Mouse (Mus musculus): Measurements from ENCODE around the gene Ptpn6. TPM values are rescaled to one million over a fixed set of nuclear protein-coding genes. Genes with fewer than 3 reads are reported as not detected.

Gene Ptpn6
- total RNA-seq, 1 experiment: 16.5 TPM

DNA sequence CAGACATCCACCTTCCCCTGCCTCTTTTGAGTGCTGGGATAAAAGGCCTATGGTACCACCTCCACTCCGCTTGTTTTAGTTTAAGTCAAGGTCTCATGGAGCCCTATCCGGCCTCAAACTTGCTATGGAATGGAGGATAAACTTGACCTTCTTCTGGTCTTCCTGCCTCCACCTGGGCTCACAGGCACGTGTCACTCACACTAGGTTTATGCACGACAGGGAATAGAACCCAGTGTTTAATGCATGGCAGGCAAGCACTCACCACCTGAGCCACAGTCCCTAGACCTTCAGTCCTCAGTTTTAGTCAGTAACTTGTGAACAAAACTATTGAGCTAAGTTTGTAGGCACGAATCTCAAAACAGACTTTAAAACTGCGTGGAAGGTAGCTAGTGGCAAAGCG is 7.5 kb downstream of the Ptpn6 start:
- in situ Hi-C loops (cut with MboI; ENCODE audit: low sequenced_read_pairs in 2 of 2, unreplicated experiment in 2 of 2): no loop called here
- Histone ChIP-seq H3K9ac (ENCODE audit: insufficient read depth, low read depth, low read length, poor library complexity, severe bottlenecking) (no peak overlapping the region), H3K4me3 (ENCODE audit: insufficient read depth in 1 of 2, low read depth in 1 of 2, low read length in 2 of 2, poor library complexity in 1 of 2, severe bottlenecking in 1 of 2) (no peak overlapping the region), H3K36me3 (ENCODE audit: control insufficient read depth, insufficient read depth, low read length, poor library complexity, severe bottlenecking) (no peaks in the 10 kb centered on the region; the same call in 1 of the 2 replicates), H3K9me3 (ENCODE audit: control insufficient read depth, insufficient read depth, low read depth, low read length) (no peaks in the 10 kb centered on the region), H3K4me1 (ENCODE audit: control insufficient read depth in 2 of 2, insufficient read depth in 2 of 2, low read length in 2 of 2, poor library complexity in 1 of 2) (peaks cover 0 to 19% of the 10 kb centered on the region in 2 experiments; a peak in 2 of 4 replicates), H3K27ac (ENCODE audit: insufficient read depth, low read depth, low read length, poor library complexity, severe bottlenecking) (no peak overlapping the region)
- TF ChIP-seq HCFC1 (IDR thresholded peaks at IDR 0.05; ENCODE audit: borderline replicate concordance, insufficient read depth, low read length) (no peak), ZNF384 (IDR thresholded peaks at IDR 0.05; ENCODE audit: low read depth, low read length) (no peak), CHD2 (IDR thresholded peaks at IDR 0.05; ENCODE audit: low read depth, low read length) (no peak), ZC3H11A (IDR thresholded peaks at IDR 0.05; ENCODE audit: borderline replicate concordance, low read depth, low read length) (no peak), MAFK (IDR thresholded peaks at IDR 0.05; ENCODE audit: insufficient read depth, low read depth, low read length) (no peak)
- DNase-seq (ENCODE audit: low read depth, low spot score): no peak

DNA sequence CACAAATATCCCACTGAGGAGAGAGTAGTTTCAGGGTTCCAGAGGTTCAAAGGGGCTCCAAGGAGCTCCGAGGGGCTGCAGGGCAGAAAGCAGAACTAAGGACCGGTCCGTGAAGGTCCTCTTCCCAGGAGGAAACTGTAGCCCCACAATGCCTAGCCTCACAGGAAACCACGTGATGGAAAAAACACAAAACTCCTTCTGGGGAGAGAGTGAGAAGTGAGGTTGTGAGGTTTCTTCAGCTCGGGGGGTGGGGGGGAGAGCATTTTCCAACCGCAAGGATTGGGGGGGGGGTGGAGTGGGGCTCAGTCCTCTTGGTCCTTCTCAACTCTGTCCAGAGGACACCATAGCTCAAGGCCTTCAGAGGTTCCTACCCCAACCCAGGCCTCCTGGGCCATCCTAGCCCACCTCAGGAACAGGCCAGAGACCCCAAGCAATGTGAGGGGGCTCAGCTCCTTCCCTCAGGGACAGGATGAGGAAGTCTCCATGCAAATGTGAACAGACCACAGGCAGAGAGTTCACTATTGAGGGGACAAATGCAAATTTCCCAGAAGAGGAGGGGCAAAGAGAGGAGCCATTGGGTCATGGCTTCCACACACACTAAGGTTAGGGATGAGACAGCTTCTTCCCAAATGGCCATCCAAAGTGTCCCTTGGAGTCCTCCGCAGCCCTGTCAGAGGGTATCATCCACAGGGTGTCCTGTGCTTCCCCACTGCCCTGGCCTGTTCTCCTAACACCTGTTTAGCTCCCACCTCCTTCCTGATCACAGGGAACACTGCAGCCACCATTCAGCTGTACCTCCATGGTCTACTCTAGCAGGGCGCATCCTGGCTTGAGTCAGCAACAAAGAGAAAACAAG is 8.4 kb downstream of the Ptpn6 start:
- Histone ChIP-seq H3K4me3 (ENCODE audit: insufficient read depth in 1 of 2, low read depth in 1 of 2, low read length in 2 of 2, poor library complexity in 1 of 2, severe bottlenecking in 1 of 2) (no peak overlapping the region), H3K36me3 (ENCODE audit: control insufficient read depth, insufficient read depth, low read length, poor library complexity, severe bottlenecking) (no peaks in the 10 kb centered on the region; the same call in 1 of the 2 replicates), H3K9me3 (ENCODE audit: control insufficient read depth, insufficient read depth, low read depth, low read length) (no peaks in the 10 kb centered on the region), H3K9ac (ENCODE audit: insufficient read depth, low read depth, low read length, poor library complexity, severe bottlenecking) (no peak overlapping the region), H3K27ac (ENCODE audit: insufficient read depth, low read depth, low read length, poor library complexity, severe bottlenecking) (no peak overlapping the region), H3K4me1 (ENCODE audit: control insufficient read depth in 2 of 2, insufficient read depth in 2 of 2, low read length in 2 of 2, poor library complexity in 1 of 2) (peaks cover 0 to 19% of the 10 kb centered on the region in 2 experiments; a peak in 2 of 4 replicates)
- in situ Hi-C loops (cut with MboI; ENCODE audit: low sequenced_read_pairs in 2 of 2, unreplicated experiment in 2 of 2): no loop called here
- DNase-seq (ENCODE audit: low read depth, low spot score): no peak
- TF ChIP-seq ZC3H11A (IDR thresholded peaks at IDR 0.05; ENCODE audit: borderline replicate concordance, low read depth, low read length) (no peak), MAFK (IDR thresholded peaks at IDR 0.05; ENCODE audit: insufficient read depth, low read depth, low read length) (no peak), HCFC1 (IDR thresholded peaks at IDR 0.05; ENCODE audit: borderline replicate concordance, insufficient read depth, low read length) (no peak), ZNF384 (IDR thresholded peaks at IDR 0.05; ENCODE audit: low read depth, low read length) (no peak), CHD2 (IDR thresholded peaks at IDR 0.05; ENCODE audit: low read depth, low read length) (no peak)

DNA sequence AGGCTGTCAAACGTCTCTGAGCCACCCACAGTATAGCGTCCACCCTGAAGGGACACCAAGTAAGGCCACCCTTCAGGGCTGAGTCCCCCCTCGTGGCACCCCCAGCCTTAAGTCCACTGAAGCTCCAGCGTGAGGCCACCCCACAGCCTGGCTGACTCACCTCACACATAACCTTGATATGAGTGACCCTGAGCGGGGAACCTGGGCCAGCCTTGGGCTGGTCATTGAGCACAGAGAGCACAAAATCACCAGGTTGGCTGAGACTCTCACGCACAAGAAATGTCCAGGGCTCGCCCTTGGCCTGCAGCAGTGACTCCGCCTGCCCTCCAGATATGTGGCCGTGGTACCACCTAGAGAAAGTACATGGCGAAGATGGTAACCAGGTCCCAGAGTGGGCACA is 9.9 kb downstream of the Ptpn6 start:
- no peak for TF ChIP-seq ZC3H11A (IDR thresholded peaks at IDR 0.05; ENCODE audit: borderline replicate concordance, low read depth, low read length)
- no peak for TF ChIP-seq HCFC1 (IDR thresholded peaks at IDR 0.05; ENCODE audit: borderline replicate concordance, insufficient read depth, low read length)
- no peak for TF ChIP-seq ZNF384 (IDR thresholded peaks at IDR 0.05; ENCODE audit: low read depth, low read length)
- TF ChIP-seq MAFK (IDR thresholded peaks at IDR 0.05; ENCODE audit: insufficient read depth, low read depth, low read length): no peak
- TF ChIP-seq CHD2 (IDR thresholded peaks at IDR 0.05; ENCODE audit: low read depth, low read length): no peak
- DNase-seq (ENCODE audit: low read depth, low spot score): no peak
- Histone ChIP-seq H3K27ac (ENCODE audit: insufficient read depth, low read depth, low read length, poor library complexity, severe bottlenecking) (no peak overlapping the region), H3K36me3 (ENCODE audit: control insufficient read depth, insufficient read depth, low read length, poor library complexity, severe bottlenecking) (no peaks in the 10 kb centered on the region; the same call in 1 of the 2 replicates), H3K4me3 (ENCODE audit: insufficient read depth in 1 of 2, low read depth in 1 of 2, low read length in 2 of 2, poor library complexity in 1 of 2, severe bottlenecking in 1 of 2) (no peak overlapping the region), H3K9ac (ENCODE audit: insufficient read depth, low read depth, low read length, poor library complexity, severe bottlenecking) (no peak overlapping the region), H3K9me3 (ENCODE audit: control insufficient read depth, insufficient read depth, low read depth, low read length) (no peaks in the 10 kb centered on the region), H3K4me1 (ENCODE audit: control insufficient read depth in 2 of 2, insufficient read depth in 2 of 2, low read length in 2 of 2, poor library complexity in 1 of 2) (peaks cover 0 to 16% of the 10 kb centered on the region in 2 experiments; a peak in 2 of 4 replicates)
- in situ Hi-C loops (cut with MboI; ENCODE audit: low sequenced_read_pairs in 2 of 2, unreplicated experiment in 2 of 2): no loop called here

DNA sequence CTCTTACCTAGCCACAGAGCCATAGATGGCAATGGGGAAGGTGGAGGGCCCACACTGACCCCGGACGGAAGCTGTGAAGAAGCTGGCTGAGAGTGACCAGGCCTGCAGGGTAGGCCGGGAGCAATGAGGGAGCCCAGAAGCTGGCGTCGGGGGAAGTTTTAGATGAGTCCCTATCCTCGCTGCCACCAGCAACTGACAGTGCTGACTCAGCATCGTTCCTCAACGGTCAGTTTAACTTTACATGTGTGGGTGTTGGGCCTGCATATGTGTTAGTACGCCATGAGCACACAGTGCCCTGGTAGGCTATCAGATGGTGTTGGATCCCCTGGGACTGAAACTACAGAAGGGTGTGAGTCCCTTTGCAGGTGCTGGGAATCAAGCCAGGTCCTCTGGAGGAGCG is 14.0 kb downstream of the Ptpn6 start:
- in situ Hi-C loops (cut with MboI; ENCODE audit: low sequenced_read_pairs in 2 of 2, unreplicated experiment in 2 of 2): no loop called here
- Histone ChIP-seq H3K9me3 (ENCODE audit: control insufficient read depth, insufficient read depth, low read depth, low read length) (no peaks in the 10 kb centered on the region), H3K27ac (ENCODE audit: insufficient read depth, low read depth, low read length, poor library complexity, severe bottlenecking) (no peak overlapping the region), H3K4me1 (ENCODE audit: control insufficient read depth in 2 of 2, insufficient read depth in 2 of 2, low read length in 2 of 2, poor library complexity in 1 of 2) (peaks cover 0 to 2% of the 10 kb centered on the region in 2 experiments; a peak in 1 of 4 replicates), H3K4me3 (ENCODE audit: insufficient read depth in 1 of 2, low read depth in 1 of 2, low read length in 2 of 2, poor library complexity in 1 of 2, severe bottlenecking in 1 of 2) (no peak overlapping the region), H3K36me3 (ENCODE audit: control insufficient read depth, insufficient read depth, low read length, poor library complexity, severe bottlenecking) (no peaks in the 10 kb centered on the region; the same call in 1 of the 2 replicates), H3K9ac (ENCODE audit: insufficient read depth, low read depth, low read length, poor library complexity, severe bottlenecking) (no peak overlapping the region)
- TF ChIP-seq MAFK (IDR thresholded peaks at IDR 0.05; ENCODE audit: insufficient read depth, low read depth, low read length) (peak; percentile 86), ZC3H11A (IDR thresholded peaks at IDR 0.05; ENCODE audit: borderline replicate concordance, low read depth, low read length) (no peak), CHD2 (IDR thresholded peaks at IDR 0.05; ENCODE audit: low read depth, low read length) (no peak)
- DNase-seq (ENCODE audit: low read depth, low spot score): no peak

Data from ES-E14 (cell line).